Mouse (Mus musculus): ENCODE data around the gene Negr1.

DNA sequence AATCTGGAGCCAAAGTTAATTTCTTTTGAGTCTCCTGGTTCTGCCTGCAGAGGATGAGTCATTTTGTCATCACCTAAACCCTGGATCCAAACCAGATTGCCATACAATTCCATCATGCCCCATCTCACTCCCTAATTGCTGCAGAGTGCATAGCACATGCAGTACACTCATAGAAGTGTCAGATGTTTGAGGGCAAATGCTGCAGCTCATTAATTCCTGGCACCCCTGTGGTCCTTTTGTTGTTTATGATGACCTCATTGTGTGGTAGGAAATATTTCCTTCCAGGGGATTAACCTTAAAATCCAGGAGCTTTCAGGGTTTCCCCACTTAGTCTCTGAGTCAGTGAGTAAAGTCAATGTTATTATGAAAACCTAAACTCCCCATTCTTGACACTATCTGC is 229.6 kb downstream of the Negr1 start:
- TF ChIP-seq NANOG (IDR thresholded peaks at IDR 0.05; ENCODE audit: borderline replicate concordance, low read length): no peak
- no peak for TF ChIP-seq CTCF (conservative IDR thresholded peaks at IDR 0.05; ENCODE audit: low read length)
